In the genomic region with DNA sequence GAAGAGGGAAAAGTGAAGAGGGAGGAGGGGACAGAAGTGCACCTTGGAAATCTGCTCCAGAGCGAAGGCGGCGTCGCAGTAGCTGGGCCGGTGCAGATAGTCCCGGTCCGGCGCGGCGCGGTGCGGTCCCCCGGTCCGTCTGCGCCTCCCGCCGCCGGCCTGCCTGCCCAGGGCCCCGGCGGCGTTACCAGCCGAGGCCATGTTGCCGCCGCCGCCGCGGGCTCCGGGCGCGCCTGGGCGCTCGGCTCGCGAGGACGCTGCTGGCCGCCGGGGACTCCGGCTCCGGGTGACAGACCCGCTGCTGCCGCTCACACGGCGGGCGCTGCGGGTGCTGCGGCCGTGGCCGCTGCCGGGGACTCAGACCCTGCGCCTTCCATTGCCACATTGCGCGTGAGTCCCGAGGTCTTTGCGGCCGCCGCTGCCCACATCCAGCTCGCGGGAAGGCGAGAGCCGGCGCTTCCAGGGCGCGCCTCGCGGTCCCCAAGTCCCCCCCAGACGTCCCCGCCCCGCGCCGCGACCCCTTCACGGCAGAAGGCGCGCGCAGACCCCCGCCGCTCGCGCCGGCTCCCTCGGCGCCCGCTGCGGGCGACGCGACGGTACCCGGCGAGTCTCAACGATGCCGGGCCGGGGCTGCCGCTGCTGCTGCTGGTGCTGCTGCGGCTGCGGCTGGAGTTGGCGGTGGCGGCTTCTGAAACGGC, we compare ENCODE assay signal across 8 mouse cellular contexts. TPM values are rescaled to one million over a fixed set of nuclear protein-coding genes. Genes with fewer than 3 reads are reported as not detected.
DNase-seq lines count a peak whose midpoint lies in the region; ATAC-seq and TF ChIP-seq lines count a peak whose summit lies in the region.

No protein-coding gene starts in this region.

- under 1% methylated on average over 95 of the region's 99 CpGs for WGBS in forebrain, embryonic 14.5 days
- under 1% methylated on average over 76 of the region's 99 CpGs for WGBS in midbrain, embryonic 16.5 days

- TF ChIP-seq POLR2A in testis, adult 2 months (IDR thresholded peaks at IDR 0.05; ENCODE audit: control insufficient read depth, low read depth, low read length): no peak

- H3K36me3 ChIP-seq in testis, adult 2 months (ENCODE audit: control insufficient read depth, insufficient read depth, low read length): no peaks in the 10 kb centered on the region
- no peaks in the 10 kb centered on the region for H3K36me3 ChIP-seq in forebrain, embryonic 14.5 days (ENCODE audit: control insufficient read depth, insufficient read depth, low read length)
- H3K36me3 ChIP-seq in midbrain, embryonic 16.5 days (ENCODE audit: control insufficient read depth, insufficient read depth, low read length): no peaks in the 10 kb centered on the region

- DNase-seq in embryo, embryonic 10 days (ENCODE audit: low spot score): peak; percentile 42
- DNase-seq in embryo, embryonic 9.5 days (ENCODE audit: extremely low spot score): no peak
- no peak for DNase-seq in testis, postnatal 14 days (ENCODE audit: low spot score)
- peak; percentile 37 for DNase-seq in forebrain, embryonic 14.5 days (ENCODE audit: low spot score)
- DNase-seq in kidney, postnatal 10 days: peak; percentile 67
- peak; percentile 57 for DNase-seq in thymus, postnatal 14 days

- peak overlapping the region; percentile 68 for H3K27ac ChIP-seq in testis, adult 2 months (ENCODE audit: control insufficient read depth, insufficient read depth, low read depth, low read length)
- H3K27ac ChIP-seq in forebrain, embryonic 14.5 days (ENCODE audit: low read depth, low read length): peak overlapping the region; percentile 98
- peak overlapping the region; percentile 96 for H3K27ac ChIP-seq in midbrain, embryonic 16.5 days (ENCODE audit: low read length)

- H3K27me3 ChIP-seq in testis, adult 2 months (ENCODE audit: control insufficient read depth, insufficient read depth, low read length): no peaks in the 10 kb centered on the region
- peaks cover 14% of the 10 kb centered on the region for H3K27me3 ChIP-seq in forebrain, embryonic 14.5 days (replicated peaks; ENCODE audit: control insufficient read depth, insufficient read depth, low read length)
- H3K27me3 ChIP-seq in midbrain, embryonic 16.5 days (ENCODE audit: control insufficient read depth, insufficient read depth, low read depth, low read length): peaks cover 9% of the 10 kb centered on the region; the same call in 1 of the 2 replicates

- H3K4me1 ChIP-seq in testis, adult 2 months (ENCODE audit: control insufficient read depth, insufficient read depth, low read length): peaks cover 33% of the 10 kb centered on the region
- H3K4me1 ChIP-seq in forebrain, embryonic 14.5 days (ENCODE audit: control insufficient read depth, insufficient read depth, low read length): peaks cover 28% of the 10 kb centered on the region
- peaks cover 36% of the 10 kb centered on the region for H3K4me1 ChIP-seq in midbrain, embryonic 16.5 days (ENCODE audit: control insufficient read depth, insufficient read depth, low read length)

- H3K9me3 ChIP-seq in forebrain, embryonic 14.5 days (replicated peaks; ENCODE audit: control insufficient read depth, low read length): no peaks in the 10 kb centered on the region
- H3K9me3 ChIP-seq in midbrain, embryonic 16.5 days (replicated peaks; ENCODE audit: control insufficient read depth, low read length, poor library complexity, severe bottlenecking): no peaks in the 10 kb centered on the region

- TF ChIP-seq CTCF in testis, adult 2 months (IDR thresholded peaks at IDR 0.05; ENCODE audit: control insufficient read depth, insufficient read depth, insufficient replicate concordance, low read depth, low read length): no peak

- peak overlapping the region; percentile 98 for H3K4me2 ChIP-seq in forebrain, embryonic 14.5 days (ENCODE audit: low read length)
- H3K4me2 ChIP-seq in midbrain, embryonic 16.5 days (ENCODE audit: low read length): peak overlapping the region; percentile 99

- ATAC-seq in forebrain, embryonic 14.5 days: no peak
- ATAC-seq in midbrain, embryonic 16.5 days: no peak

- peak overlapping the region; percentile 89 for H3K9ac ChIP-seq in forebrain, embryonic 14.5 days (ENCODE audit: low read length)
- peak overlapping the region; percentile 91 for H3K9ac ChIP-seq in midbrain, embryonic 16.5 days (ENCODE audit: low read depth, low read length)

- peak overlapping the region; percentile 88 for H3K4me3 ChIP-seq in testis, adult 2 months (ENCODE audit: control insufficient read depth, low read depth, low read length)
- H3K4me3 ChIP-seq in forebrain, embryonic 14.5 days (ENCODE audit: low read depth, low read length): peak overlapping the region; percentile 85
- H3K4me3 ChIP-seq in midbrain, embryonic 16.5 days (ENCODE audit: low read depth, low read length): peak overlapping the region; percentile 90

RNA-seq across cellular contexts. Expression of a gene that starts 7.9 kb away (rescaled TPM):
- polyA plus RNA-seq in testis, adult 2 months (2012; rRNA removed): 4.5 and 5.6 TPM in 2 replicates
- 9.7 and 11.3 TPM in 2 replicates for polyA plus RNA-seq in forebrain, embryonic 14.5 days (2014; fragmentation: Nextera tagmentation; extraction: Ambion mirVana)
- polyA plus RNA-seq in midbrain, embryonic 16.5 days (2015; fragmentation: Nextera tagmentation; extraction: Ambion mirVana): 14.3 and 15.0 TPM in 2 replicates

Comparison
In these comparisons a context has a peak if more than half of its experiments do, and no peak if none do; other contexts are left out.
1. DNase-seq: peak in embryo, embryonic 10 days (single experiment), forebrain, embryonic 14.5 days (single experiment), kidney, postnatal 10 days (single experiment) and thymus, postnatal 14 days (single experiment); none in embryo, embryonic 9.5 days (single experiment) and testis, postnatal 14 days (single experiment).
2. Peak in every context shown above with its lines, with median percentiles within 50 percentile points of each other: H3K27ac ChIP-seq and H3K4me3 ChIP-seq.